Mouse (Mus musculus) forebrain, embryonic 10.5 days (tissue): ENCODE measurements around the gene Wdr20rt. TPM values are rescaled to one million over a fixed set of nuclear protein-coding genes. Genes with fewer than 3 reads are reported as not detected.

Experiments used
- DNase-seq: peaks from one replicate; pipeline ENCODE4 v3.0.0-alpha.2; 2017; ENCODE audit warnings: low spot score; ENCODE audit errors: extremely low spot score
- H3K27ac ChIP-seq: fragments of 300-500 bp; sonication (generic); 2 replicates; pipeline ENCODE4 v1.5.1; 2016; ENCODE audit warnings: mild to moderate bottlenecking
- H3K27me3 ChIP-seq: fragments of 300-500 bp; sonication (generic); 2 replicates; pipeline ENCODE4 v1.6.1; 2016; ENCODE audit warnings: mild to moderate bottlenecking; ENCODE audit not compliant: poor library complexity, severe bottlenecking
- H3K36me3 ChIP-seq: fragments of 300-500 bp; sonication (generic); replicated peaks from 2 replicates; pipeline ENCODE4 v1.6.1; 2016; ENCODE audit warnings: mild to moderate bottlenecking, moderate library complexity
- H3K4me1 ChIP-seq: fragments of 300-500 bp; sonication (generic); 2 replicates; pipeline ENCODE4 v1.6.1; 2016
- H3K4me3 ChIP-seq: fragments of 300-500 bp; sonication (generic); 2 replicates; pipeline ENCODE4 v1.5.1; 2016; ENCODE audit warnings: mild to moderate bottlenecking, moderate library complexity
- H3K9me3 ChIP-seq: fragments of 300-500 bp; sonication (generic); 2 replicates; pipeline ENCODE4 v1.6.1; 2016; ENCODE audit warnings: mild to moderate bottlenecking, moderate library complexity
- WGBS: fragments of 180-500 bp; shearing (Covaris S2); methylation state at CpG from one replicate; pipeline ENCODE4 v1.1.7; 2016; 5-methylcytosine and 5-hydroxymethylcytosine counted together
- polyA plus RNA-seq: library from polyadenylated mRNA; unstranded; fragments of >200 nt; fragmentation: Nextera tagmentation; extraction: Ambion mirVana; gene quantifications from 2 replicates; pipeline ENCODE4 v1.2.1, GENCODE M21; 2016

Wdr20rt gene
- polyA plus RNA-seq, 1 experiment from 2014 or later = not detected

- H3K4me3 ChIP-seq = 0 out of 2 replicates have a peak overlapping the region, but pooled peaks have one; percentile 24
- WGBS = 86% methylated on average over 13 of the region's 13 CpGs
- DNase-seq = no peak
- no peaks in the 10 kb centered on the region for H3K36me3 ChIP-seq
- H3K9me3 ChIP-seq = no peaks in the 10 kb centered on the region
- H3K27me3 ChIP-seq = no peaks in the 10 kb centered on the region
- no peak overlapping the region for H3K27ac ChIP-seq
- peaks cover 14% of the 10 kb centered on the region; the same call in 1 of the 2 replicates for H3K4me1 ChIP-seq
Observed at GRCm38 (mm10) chr12:65259139-65260111, 34.1 kb downstream of the Wdr20rt start.

GRCm38 (mm10) chr12:65268311-65268984 lies 43.1 kb downstream of the Wdr20rt start:
- Histone ChIP-seq H3K36me3 (no peaks in the 10 kb centered on the region), H3K27me3 (no peaks in the 10 kb centered on the region), H3K4me3 (no peak overlapping the region), H3K9me3 (no peaks in the 10 kb centered on the region), H3K4me1 (no peaks in the 10 kb centered on the region), H3K27ac (no peak overlapping the region)
- 92% methylated on average over 5 of the region's 5 CpGs for WGBS
- DNase-seq = no peak

GRCm38 (mm10) chr12:65269406-65269805 lies 44.1 kb downstream of the Wdr20rt start:
- H3K9me3 ChIP-seq = no peaks in the 10 kb centered on the region
- DNase-seq = no peak
- H3K36me3 ChIP-seq = no peaks in the 10 kb centered on the region
- no peaks in the 10 kb centered on the region for H3K27me3 ChIP-seq
- no peak overlapping the region for H3K27ac ChIP-seq
- no peaks in the 10 kb centered on the region for H3K4me1 ChIP-seq
- 85% methylated on average over 5 of the region's 5 CpGs for WGBS
- no peak overlapping the region for H3K4me3 ChIP-seq

DNA sequence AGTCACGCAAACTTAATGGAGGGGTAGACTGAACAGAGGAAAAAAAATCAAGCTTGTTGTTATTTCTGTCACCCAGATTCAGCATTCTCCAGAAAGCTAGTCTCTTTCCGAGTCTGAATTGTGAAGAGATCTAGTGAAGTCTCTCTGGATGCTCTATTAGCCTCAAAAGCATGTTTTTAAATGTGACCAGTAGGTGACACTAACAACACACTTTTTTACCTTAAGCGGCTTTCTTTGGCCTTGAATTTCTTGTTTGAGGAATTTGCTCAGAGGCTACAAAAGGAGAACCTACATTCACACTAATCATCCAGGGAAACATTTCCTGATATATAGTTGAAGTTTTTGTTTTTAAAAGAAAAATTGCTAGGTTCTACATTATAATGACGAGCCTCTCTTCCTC lies 48.5 kb downstream of the Wdr20rt start:
- H3K36me3 ChIP-seq = no peaks in the 10 kb centered on the region
- no peak overlapping the region for H3K27ac ChIP-seq
- H3K4me1 ChIP-seq = no peaks in the 10 kb centered on the region
- H3K9me3 ChIP-seq = no peaks in the 10 kb centered on the region
- no peak overlapping the region for H3K4me3 ChIP-seq
- 72% methylated on average over 4 of the region's 4 CpGs for WGBS
- DNase-seq = no peak
- H3K27me3 ChIP-seq = no peaks in the 10 kb centered on the region

Other genes with a start within 250 kb of the Wdr20rt start
- gene Prpf39, start 189.2 kb upstream of the Wdr20rt start, polyA plus RNA-seq = 63.5 and 67.8 TPM in 2 replicates
- gene Fkbp3, start 151.5 kb upstream of the Wdr20rt start, polyA plus RNA-seq = 764 and 801 TPM in 2 replicates
- 13.4 and 14.9 TPM in 2 replicates for gene Fancm, start 149.9 kb upstream of the Wdr20rt start, polyA plus RNA-seq
- 89.2 and 91.5 TPM in 2 replicates for gene Mis18bp1, start 52.9 kb upstream of the Wdr20rt start, polyA plus RNA-seq